Mouse (Mus musculus) spleen, postnatal 14 days (tissue): ENCODE results near the gene Galnt6.

ENCODE experiments used
- DNase-seq, 2 experiments: peaks; one replicate each; pipeline ENCODE4 v3.0.0; 2021 to 2022; ENCODE audit warnings: low spot score in 2 of 2

The Galnt6 gene

DNA sequence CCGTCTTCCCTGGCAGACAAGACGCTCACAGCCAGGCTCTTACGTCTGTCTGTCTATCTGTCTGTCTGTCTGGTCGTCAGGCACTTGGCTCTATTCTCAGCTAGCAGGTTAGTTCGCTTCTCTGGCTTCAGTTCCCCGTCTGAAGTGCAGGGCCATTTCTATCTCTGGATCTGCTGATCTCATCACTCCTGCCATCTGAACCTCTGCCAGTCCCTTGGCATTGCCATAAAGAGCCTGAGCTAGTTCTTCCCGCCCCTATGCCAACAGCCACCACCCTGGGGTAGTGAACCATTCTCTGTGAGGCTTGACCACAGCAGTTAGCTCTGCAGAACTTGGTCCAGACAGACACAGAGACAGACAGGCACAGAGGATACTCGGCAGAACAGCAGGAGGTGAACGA, 68.9 kb downstream of the Galnt6 start:
- DNase-seq = no peak

DNA sequence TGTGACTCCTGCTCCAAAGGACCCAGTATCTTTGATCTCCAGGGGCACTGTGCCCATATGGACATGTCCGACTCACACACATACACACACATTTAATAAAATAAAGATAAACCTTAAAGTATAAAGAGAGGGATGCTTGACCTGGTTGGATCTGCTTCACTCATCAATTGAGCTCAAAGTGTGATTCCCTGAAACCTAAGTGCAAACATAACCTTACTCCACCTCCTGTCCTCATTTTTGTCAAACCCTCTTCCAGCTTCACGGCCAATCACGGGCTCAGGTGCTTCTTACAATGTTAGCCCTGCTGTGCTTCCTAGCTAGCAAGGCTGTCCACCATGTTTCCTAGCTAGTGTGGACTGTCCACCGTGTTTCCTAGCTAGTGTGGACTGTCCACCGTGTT, 74.0 kb downstream of the Galnt6 start:
- no peak for DNase-seq

DNA sequence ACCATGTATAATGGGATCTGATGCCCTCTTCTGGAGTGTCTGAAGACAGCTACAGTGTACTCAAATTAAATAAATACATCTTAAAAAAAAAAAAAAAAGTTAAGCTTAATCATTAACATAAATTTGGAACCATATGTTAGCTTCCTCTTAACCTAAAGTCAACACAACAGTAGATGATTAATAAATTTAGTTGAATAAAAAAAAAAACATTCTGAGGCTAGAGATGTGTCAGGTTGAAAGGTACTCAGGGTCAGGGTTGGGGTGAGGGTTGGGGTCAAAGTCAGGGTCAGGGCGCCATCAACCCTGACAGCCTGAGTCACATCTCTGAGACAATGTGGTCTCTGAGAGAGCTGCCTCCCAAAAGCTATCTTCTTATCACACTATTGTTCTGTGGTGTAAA, 74.9 kb downstream of the Galnt6 start:
- DNase-seq = no peak

DNA sequence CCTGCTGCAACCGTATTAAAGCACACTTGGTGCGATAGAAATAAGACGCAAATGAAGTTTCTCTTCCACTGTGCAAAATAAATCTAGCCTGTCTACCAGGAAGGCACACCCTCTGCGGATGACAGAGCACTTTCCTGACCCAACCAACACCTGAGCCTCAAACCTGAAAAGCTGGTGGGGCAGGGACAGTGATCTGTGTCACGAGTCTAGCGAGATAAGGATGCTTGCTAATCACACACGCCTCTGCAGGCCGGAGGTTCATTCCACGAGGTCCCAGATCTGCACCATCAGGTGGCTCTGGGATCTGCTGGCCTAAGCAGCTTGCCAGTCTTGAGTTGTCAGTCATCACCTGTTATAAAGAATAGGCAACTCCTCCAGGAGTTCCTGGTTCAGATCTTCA, 77.6 kb downstream of the Galnt6 start:
- DNase-seq = no peak

DNA sequence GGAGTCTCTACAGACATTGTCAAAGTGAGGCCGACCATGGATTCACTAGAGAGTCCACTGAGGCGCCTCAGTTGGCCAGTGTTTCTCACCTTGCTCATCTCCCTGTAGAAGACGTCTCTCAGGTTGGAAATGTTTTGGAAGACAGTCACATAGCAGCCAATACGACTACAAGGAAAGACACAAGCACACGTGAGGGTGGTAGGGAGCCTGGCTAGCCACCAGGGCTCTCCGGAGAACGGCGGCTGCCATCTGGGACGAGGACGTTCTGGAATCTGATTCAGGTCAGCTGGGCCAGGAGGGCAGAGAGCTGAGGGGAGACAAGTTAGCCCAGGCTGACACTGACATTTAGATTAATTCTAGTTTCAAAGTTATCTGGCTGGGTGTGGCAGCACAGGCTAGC, 79.1 kb downstream of the Galnt6 start:
- no peak for DNase-seq

DNA sequence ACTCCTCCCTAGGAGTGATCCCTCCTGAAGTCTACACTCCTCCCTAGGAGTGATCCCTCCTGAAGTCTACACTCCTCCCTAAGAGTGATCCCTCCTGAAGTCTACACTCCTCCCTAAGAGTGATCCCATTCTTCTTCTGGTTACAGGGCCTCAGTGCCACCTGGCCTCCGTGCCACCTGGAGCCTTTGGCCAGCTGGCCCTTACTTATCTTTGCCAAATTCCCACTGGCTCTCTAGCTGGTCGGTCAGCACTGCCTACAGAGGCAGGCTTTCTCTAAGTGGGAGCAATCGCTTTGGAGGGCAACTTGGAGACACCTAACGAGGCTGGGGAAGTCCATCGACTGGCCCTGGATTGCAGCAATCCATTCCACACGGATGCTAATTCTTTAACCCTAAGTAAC, 83.0 kb downstream of the Galnt6 start:
- DNase-seq = no peak

- no peak for DNase-seq
Measured at GRCm38 (mm10) chr15:100642451-100642850, 86.7 kb downstream of the Galnt6 start.
